8 mouse cellular contexts compared by ENCODE assay signal in genomic region chr4:110397618-110398045, GRCm38 (mm10). TPM values are rescaled to one million over a fixed set of nuclear protein-coding genes. Genes with fewer than 3 reads are reported as not detected.
DNase-seq lines count a peak whose midpoint lies in the region; ATAC-seq and TF ChIP-seq lines count a peak whose summit lies in the region.

Gene Agbl4 (plus strand): TSS chr4:110397661.

- peak within 1 kb of the TSS; percentile 66 for H3K4me2 ChIP-seq in forebrain, embryonic 15.5 days (replicated peaks)
- peak within 1 kb of the TSS; percentile 55 for H3K4me2 ChIP-seq in liver, embryonic 16.5 days (ENCODE audit: low read depth, low read length)

- CTCF ChIA-PET in Patski (lab: Charles Lee), result interaction anchor here (1.4 kb wide), 1 partner anchor 9 kb away, joined by 4 read pairs; no protein-coding TSS in a partner anchor

- POLR2A ChIA-PET in Patski (lab: Charles Lee), result no interaction called here

- H3K27me3 ChIP-seq in Patski, result peaks cover 3% of the 10 kb centered on the region
- H3K27me3 ChIP-seq in forebrain, embryonic 15.5 days, result no peaks in the 10 kb centered on the region
- H3K27me3 ChIP-seq in hindbrain, embryonic 10.5 days (ENCODE audit: insufficient read depth, poor library complexity, severe bottlenecking), result no peaks in the 10 kb centered on the region
- H3K27me3 ChIP-seq in liver, embryonic 16.5 days (ENCODE audit: control insufficient read depth, insufficient read depth, low read depth, low read length), result no peaks in the 10 kb centered on the region

- DNase-seq in Patski (ENCODE audit: low read depth, low spot score), result no peak
- DNase-seq in cerebellum, adult 11-12 months, result peak; percentile 31
- peak; percentile 85 for DNase-seq in hindbrain, embryonic 10.5 days (ENCODE audit: low spot score)
- DNase-seq in layer of hippocampus, adult 8-10 months (ENCODE audit: low spot score in 2 of 2), result peak; percentile 48 to 64
- peak; percentile 22 to 62 for DNase-seq in urinary bladder, postnatal 4 days (ENCODE audit: low spot score in 2 of 2)

- peak within 1 kb of the TSS; percentile 69 for H3K4me3 ChIP-seq in forebrain, embryonic 15.5 days
- peak within 1 kb of the TSS; percentile 71 for H3K4me3 ChIP-seq in hindbrain, embryonic 10.5 days
- H3K4me3 ChIP-seq in liver, embryonic 16.5 days (ENCODE audit: low read depth, low read length), result peak within 1 kb of the TSS; percentile 51
- peak within 1 kb of the TSS; percentile 63 for H3K4me3 ChIP-seq in olfactory bulb, adult 2 months (ENCODE audit: insufficient read depth, low read depth, low read length)

- under 1% methylated on average over 27 of the region's 27 CpGs for WGBS in forebrain, embryonic 15.5 days
- under 1% methylated on average over 27 of the region's 27 CpGs for WGBS in hindbrain, embryonic 10.5 days
- 0% methylated on average over 27 of the region's 27 CpGs for WGBS in liver, embryonic 16.5 days (ENCODE audit: insufficient replicate concordance)
- 1% methylated on average over 27 of the region's 27 CpGs for WGBS in olfactory bulb, adult 2 months

- peak within 1 kb of the TSS; percentile 63 for H3K27ac ChIP-seq in forebrain, embryonic 15.5 days (replicated peaks)
- H3K27ac ChIP-seq in hindbrain, embryonic 10.5 days, result peak within 1 kb of the TSS; percentile 83
- no peak within 1 kb of the TSS for H3K27ac ChIP-seq in liver, embryonic 16.5 days (ENCODE audit: low read length)
- no peak within 1 kb of the TSS for H3K27ac ChIP-seq in olfactory bulb, adult 2 months (ENCODE audit: insufficient read depth, low read depth, low read length)

- no peak for TF ChIP-seq CTCF in Patski (IDR thresholded peaks at IDR 0.05)
- no peak for TF ChIP-seq CTCF in olfactory bulb, adult 2 months (IDR thresholded peaks at IDR 0.05; ENCODE audit: insufficient read depth, low read depth, low read length)

- no peak for TF ChIP-seq POLR2A in olfactory bulb, adult 2 months (IDR thresholded peaks at IDR 0.05; ENCODE audit: insufficient read depth, low read depth, low read length)

- in situ Hi-C loops in Patski (cut with MboI; ENCODE audit: low pct_unique_long_range_greater_than_20kb), result no loop called here

- peak; percentile 47 for ATAC-seq in Patski
- peak; percentile 100 for ATAC-seq in forebrain, embryonic 15.5 days (replicated peaks)
- peak; percentile 63; the same call in 1 of the 2 replicates for ATAC-seq in liver, embryonic 16.5 days (ENCODE audit: low read depth)

- peaks cover 22% of the 10 kb centered on the region for H3K4me1 ChIP-seq in forebrain, embryonic 15.5 days
- H3K4me1 ChIP-seq in hindbrain, embryonic 10.5 days (replicated peaks), result peaks cover 16% of the 10 kb centered on the region
- H3K4me1 ChIP-seq in liver, embryonic 16.5 days (ENCODE audit: control insufficient read depth, low read depth, low read length), result no peaks in the 10 kb centered on the region
- H3K4me1 ChIP-seq in olfactory bulb, adult 2 months (ENCODE audit: control insufficient read depth, insufficient read depth, low read length), result peaks cover 5% of the 10 kb centered on the region; the same call in 1 of the 2 replicates

- H3K9ac ChIP-seq in forebrain, embryonic 15.5 days (replicated peaks), result peak within 1 kb of the TSS; percentile 63
- no peak within 1 kb of the TSS for H3K9ac ChIP-seq in liver, embryonic 16.5 days (ENCODE audit: low read depth, low read length)

- H3K36me3 ChIP-seq in forebrain, embryonic 15.5 days, result no peaks in the 10 kb centered on the region
- H3K36me3 ChIP-seq in hindbrain, embryonic 10.5 days, result no peaks in the 10 kb centered on the region
- H3K36me3 ChIP-seq in liver, embryonic 16.5 days (ENCODE audit: control insufficient read depth, insufficient read depth), result no peaks in the 10 kb centered on the region

- H3K9me3 ChIP-seq in forebrain, embryonic 15.5 days, result no peaks in the 10 kb centered on the region
- no peaks in the 10 kb centered on the region for H3K9me3 ChIP-seq in hindbrain, embryonic 10.5 days
- no peaks in the 10 kb centered on the region for H3K9me3 ChIP-seq in liver, embryonic 16.5 days (replicated peaks; ENCODE audit: control insufficient read depth, low read length)

RNA-seq across cellular contexts. Expression of gene Agbl4, which starts in this region (rescaled TPM):
- polyA plus RNA-seq in Patski (2021), result 0.27 TPM
- polyA plus RNA-seq in forebrain, embryonic 15.5 days (2015; fragmentation: Nextera tagmentation; extraction: Ambion mirVana), result 1.7 and 1.9 TPM in 2 replicates
- polyA plus RNA-seq in hindbrain, embryonic 10.5 days (2016; fragmentation: Nextera tagmentation; extraction: Ambion mirVana), result 0.96 and 1.4 TPM in 2 replicates
- total RNA-seq in layer of hippocampus, adult 8-10 months (2022), result 10 to 100 TPM; 16.6 to 20.8 (median 18.6) TPM
- not detected in 2 replicates for polyA plus RNA-seq in liver, embryonic 16.5 days (2015; fragmentation: Nextera tagmentation; extraction: Ambion mirVana)
- polyA plus RNA-seq in olfactory bulb, adult 2 months (2012; ENCODE audit: insufficient read depth, insufficient read length, low replicate concordance, missing spikeins), result not detected in 2 replicates

Comparison
In these comparisons a context has a peak if more than half of its experiments do, and no peak if none do; other contexts are left out.
1. Peak in ATAC-seq in Patski; RNA of the gene not detected or under 1 TPM.
2. Peak in ATAC-seq, H3K4me3 ChIP-seq and H3K4me2 ChIP-seq in liver, embryonic 16.5 days; RNA of the gene not detected or under 1 TPM.
3. ATAC-seq: peak in every context shown above with its lines; median percentile 100 in forebrain, embryonic 15.5 days; 63 in liver, embryonic 16.5 days; 47 in Patski.
4. H3K27ac ChIP-seq: peak in forebrain, embryonic 15.5 days (single experiment) and hindbrain, embryonic 10.5 days (single experiment); none in liver, embryonic 16.5 days (single experiment) and olfactory bulb, adult 2 months (single experiment).
5. Peak in every context shown above with its lines, with median percentiles within 50 percentile points of each other: H3K4me3 ChIP-seq.